Mouse (Mus musculus): ENCODE measurements around the gene Kmt2e. TPM values are rescaled to one million over a fixed set of nuclear protein-coding genes. Genes with fewer than 3 reads are reported as not detected.

The Kmt2e gene
- total RNA-seq (2023), result 100 to 1,000 TPM; 189 to 194 TPM

GRCm38 (mm10) chr5:23433720-23434597 lies at the start of gene Kmt2e:
Gene Kmt2e, plus strand, starts transcription at chr5:23434441.

Measured in T-cell, adult 66 days (primary cell).